Mouse (Mus musculus) ovary, postnatal 36 days (tissue): ENCODE data around the gene Mta1.

ENCODE experiments used
- DNase-seq: peaks from one replicate; pipeline ENCODE4 v3.0.0; 2022; ENCODE audit warnings: low spot score, mixed read lengths

The Mta1 gene

DNA sequence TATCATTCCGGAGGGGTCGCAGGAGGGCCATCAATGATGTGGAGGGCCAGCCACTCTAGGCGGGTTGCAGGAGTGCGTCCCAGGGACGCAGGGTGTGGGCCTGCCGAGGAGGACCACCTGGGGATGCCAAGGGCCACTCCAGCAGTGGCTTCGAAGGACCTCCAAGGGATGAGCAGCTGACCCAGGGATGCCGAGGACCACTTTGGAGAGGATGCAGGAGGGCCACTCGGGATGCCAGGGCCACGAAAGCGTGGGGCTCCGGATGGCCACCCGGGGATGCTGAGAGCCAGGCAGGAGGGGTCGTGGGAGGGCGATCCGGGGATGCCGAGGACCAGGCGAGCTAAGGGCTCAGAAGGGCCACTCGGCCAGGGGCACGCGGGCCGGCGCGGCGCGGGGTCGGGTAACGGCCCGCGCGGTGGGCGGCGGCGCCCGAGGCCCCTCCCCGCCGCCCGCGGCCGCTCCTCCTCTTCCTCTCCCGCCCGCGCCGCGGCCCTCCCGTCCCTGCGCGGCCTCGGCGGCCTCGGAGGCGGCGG is at the start of gene Mta1:
TSS of gene Mta1 (plus strand) at position 530 of the 533 bp plus-strand sequence.
- peak; percentile 65 for DNase-seq

DNA sequence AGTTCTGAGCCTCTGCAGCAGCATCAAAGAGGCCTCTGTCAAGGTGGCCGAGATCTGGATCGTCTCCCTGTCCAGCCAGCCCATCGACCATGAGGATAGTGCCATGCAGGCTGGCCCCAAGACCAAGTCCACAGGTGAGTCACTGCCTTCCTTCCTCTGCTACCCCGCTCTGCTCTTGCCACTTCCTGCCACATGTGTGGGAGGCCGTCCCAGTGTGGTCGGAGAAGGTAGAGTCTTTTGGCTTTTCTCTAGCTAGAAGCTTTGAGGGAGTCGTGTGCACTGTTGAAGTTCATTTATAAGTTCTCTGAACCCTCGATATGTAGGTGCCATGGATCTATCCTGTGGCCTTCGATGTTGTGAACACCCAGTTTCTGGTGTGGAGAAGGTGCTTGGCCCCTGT is 48.2 kb upstream of the Mta1 start:
- no peak for DNase-seq

DNA sequence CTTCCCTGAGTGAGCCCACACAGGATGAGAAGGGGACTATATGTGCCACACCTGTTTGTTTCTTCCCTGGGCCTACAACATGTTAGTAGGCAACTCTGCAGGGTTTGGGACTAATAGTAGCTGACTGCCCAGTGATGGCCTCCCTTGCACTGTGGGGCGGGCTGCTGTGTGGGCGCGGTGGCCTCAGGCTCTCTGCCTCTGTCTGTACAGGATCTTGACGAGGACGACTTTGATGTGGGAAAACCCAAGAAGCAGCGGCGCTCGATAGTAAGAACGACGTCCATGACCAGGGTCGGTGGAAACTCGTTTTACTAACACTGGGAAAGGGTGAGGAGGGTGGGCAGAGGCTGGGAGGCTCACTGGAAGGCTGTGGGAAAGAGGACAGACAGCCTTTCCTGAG is 47.4 kb upstream of the Mta1 start:
- DNase-seq, result no peak

DNA sequence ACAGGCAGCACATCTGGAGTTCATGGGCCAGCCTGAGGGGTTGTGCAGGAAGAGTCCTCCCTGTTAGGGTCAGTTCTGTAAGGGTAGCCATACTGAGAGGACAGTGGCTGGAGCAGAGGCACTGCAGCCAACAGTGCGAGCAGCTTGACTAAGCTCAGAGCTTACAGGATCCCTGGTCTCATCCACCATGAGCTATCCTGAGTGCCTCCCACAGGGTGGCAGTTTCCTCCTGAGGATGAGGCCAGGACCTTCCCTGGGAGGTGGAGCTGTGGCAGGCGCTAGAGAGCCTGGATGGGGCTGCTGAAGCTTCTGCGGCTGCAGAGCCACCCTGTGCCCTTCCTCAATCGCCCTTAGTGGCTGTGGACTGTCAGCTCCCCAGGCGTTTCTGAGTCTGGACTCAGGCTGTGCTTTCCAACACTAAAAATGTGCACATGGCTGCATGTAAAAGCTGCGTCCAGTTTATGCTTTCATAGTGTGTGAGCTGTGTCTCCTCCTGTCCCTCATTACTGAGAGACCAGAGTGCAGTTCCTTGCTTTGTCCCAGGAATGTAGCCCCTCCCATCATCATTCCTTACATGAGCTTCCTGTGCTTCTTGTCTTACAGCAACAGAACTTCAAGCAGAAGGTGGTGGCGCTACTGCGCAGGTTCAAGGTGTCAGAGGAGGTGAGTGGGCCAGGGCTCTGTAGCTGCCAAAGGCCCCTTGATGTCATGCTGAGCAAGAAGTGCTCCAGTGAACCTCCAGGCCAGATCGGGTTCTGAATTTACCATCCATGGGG is 46.3 kb upstream of the Mta1 start:
- DNase-seq, result no peak

DNA sequence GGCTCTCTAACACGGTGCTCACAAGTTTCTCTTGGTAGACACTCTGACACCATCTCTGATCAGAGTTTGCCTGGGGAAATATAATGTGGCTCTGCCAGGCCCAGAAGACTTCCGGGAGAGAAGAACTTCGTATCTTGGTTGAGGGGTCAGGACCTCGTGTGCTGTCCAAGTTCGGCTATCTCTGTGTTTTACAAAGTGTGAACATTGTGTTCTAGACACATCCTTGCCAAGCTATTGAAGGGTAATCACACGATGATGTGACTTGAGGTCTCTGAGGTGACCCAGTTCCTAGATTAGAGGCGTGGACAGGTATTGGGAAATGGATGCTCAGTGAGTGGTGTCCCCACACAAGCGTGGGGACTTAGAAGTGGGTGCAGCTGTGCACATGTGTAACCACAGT is 42.0 kb upstream of the Mta1 start:
- no peak for DNase-seq

DNA sequence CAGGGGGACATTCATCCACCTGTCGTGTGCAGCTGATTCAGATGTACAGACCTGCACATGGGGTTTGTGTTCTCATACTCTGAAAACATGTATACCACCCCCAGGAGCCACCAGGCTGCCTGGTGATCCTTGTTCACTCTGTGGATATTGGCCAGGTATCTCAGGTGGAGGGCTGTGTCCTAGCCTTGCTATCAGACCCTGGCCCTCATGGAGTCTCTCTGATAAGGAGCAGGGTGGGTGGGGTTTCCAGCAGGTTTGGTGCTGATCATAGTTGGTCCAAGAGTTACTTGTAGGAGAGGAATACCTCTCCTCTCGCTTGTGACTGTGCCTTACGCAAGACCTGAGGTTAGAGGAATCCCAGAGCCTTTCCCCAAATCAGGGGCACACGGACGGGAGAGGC is 37.9 kb upstream of the Mta1 start:
- DNase-seq, result no peak

DNA sequence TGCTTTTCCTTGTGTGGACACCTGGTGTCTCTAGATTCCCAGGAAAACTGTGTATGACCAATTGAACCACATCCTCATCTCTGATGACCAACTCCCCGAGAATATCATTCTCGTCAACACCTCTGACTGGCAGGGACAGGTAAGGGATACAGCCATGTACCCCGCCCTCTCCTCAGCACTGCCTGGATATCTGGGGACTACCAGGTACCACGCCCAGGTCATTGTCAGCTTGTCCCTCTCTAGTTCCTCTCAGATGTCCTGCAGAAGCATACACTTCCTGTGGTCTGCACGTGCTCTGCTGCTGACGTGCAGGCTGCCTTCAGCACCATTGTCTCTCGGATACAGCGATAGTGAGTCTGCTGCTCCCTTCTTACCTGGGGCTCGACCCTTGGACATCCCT is 36.5 kb upstream of the Mta1 start:
- DNase-seq, result no peak

DNA sequence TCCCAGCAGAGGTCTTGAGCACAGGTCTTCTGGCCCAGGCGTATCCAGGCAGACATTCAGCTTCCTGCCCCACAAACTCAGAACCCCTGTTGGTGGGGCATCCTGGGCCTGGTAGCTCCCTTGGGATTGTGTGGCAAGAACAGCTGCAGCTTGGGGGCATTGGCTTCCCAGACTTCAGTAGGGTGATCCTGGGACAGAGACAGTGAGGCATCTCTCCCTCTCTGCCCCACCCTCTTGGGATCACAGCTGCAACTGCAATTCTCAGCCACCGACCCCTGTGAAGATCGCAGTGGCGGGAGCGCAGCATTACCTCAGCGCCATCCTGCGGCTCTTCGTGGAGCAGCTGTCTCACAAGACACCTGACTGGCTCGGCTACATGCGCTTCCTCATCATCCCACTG is 35.9 kb upstream of the Mta1 start:
- DNase-seq, result no peak

DNA sequence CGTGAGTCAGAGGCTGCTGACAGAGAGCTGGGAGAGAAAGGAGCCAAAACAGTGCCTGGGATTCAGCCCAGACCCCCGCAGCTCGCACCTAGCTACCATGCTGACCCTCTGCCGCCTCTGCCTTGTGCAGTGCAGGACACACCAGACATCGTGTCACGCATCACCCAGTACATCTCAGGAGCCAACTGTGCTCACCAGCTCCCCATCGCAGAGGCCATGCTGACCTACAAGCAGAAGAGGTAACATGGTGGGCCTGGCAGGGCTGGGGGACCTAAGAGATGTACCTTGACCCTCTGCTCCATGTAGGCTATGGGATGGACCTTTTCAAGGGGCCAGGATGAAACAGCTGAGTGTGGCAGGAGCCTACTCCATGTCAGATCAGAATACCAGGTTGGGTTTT is 34.4 kb upstream of the Mta1 start:
- DNase-seq, result no peak

DNA sequence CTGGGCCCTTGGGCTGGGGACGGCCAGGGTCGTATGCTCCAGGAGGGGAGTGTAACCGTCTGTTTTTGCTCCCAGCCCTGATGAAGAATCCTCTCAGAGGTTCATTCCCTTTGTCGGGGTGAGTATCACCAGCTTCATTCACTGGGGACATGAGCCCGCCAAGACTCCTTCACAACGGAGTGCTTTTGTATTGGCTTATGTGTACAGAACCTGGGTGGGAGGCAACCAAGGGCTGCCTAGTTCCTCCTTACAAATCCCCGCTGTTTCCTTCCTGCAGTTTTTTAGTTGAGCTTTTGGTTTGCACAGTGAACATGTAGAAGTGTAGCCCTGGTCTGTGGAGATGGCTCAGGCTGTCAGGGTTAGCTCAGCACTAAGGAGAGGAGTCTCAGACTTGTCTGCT is 30.1 kb upstream of the Mta1 start:
- DNase-seq, result no peak

DNA sequence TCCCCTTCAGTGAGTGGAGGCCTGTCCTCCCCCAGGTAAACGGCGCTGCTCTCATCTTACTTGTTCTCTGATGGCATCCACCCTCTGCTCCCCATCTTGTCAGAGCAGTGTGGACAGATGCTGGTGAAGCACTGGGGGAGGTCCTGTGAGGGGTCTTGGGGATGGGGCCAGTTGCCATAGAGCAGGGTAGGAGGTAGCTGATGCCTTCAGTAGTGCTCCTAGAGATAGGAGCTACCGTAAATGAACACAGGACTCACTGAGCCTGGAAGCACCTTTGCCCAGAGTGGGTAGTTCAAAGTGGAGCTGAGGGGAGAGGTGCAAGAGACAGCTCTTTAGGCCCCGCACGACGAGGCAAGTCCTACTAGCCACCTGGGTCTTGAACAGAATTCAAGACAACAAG is 28.7 kb upstream of the Mta1 start:
- DNase-seq, result no peak

DNA sequence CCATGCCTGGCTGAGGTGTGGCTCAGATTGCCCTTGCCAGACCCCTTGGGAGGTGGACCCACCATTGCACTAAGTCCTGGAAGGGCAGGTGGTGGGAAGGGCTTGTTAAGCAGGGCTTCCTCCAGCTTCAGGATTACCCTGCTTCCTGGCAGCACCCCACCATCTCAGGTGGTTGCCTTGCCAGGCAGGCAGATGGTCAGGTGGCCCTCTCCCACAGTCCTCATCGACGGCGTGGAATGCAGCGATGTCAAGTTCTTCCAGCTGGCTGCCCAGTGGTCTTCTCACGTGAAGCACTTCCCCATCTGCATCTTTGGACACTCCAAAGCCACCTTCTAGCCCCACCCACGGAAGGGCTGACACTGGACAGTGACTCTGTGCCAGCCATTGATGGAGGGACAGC is 26.8 kb upstream of the Mta1 start:
- DNase-seq, result no peak

DNA sequence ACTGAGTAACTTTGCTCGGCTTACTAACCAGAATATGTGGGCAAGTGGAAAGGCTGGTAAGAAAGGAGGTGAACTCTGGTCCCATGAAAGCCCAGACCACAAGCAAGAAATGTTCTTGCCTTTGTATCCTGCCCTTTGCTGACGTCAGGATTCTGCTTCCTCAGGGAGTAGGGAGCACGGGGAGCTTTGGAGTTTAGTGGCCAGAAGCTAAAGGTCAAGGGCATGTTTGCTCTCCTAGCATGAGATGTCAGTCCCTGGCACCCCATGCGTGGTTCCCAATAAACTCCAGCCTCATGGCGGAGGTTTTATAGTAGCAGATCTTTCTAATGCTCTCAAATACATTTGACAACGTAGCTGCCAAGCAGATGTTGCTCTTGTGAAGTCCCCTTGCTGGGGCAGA is 26.3 kb upstream of the Mta1 start:
- DNase-seq, result no peak

DNA sequence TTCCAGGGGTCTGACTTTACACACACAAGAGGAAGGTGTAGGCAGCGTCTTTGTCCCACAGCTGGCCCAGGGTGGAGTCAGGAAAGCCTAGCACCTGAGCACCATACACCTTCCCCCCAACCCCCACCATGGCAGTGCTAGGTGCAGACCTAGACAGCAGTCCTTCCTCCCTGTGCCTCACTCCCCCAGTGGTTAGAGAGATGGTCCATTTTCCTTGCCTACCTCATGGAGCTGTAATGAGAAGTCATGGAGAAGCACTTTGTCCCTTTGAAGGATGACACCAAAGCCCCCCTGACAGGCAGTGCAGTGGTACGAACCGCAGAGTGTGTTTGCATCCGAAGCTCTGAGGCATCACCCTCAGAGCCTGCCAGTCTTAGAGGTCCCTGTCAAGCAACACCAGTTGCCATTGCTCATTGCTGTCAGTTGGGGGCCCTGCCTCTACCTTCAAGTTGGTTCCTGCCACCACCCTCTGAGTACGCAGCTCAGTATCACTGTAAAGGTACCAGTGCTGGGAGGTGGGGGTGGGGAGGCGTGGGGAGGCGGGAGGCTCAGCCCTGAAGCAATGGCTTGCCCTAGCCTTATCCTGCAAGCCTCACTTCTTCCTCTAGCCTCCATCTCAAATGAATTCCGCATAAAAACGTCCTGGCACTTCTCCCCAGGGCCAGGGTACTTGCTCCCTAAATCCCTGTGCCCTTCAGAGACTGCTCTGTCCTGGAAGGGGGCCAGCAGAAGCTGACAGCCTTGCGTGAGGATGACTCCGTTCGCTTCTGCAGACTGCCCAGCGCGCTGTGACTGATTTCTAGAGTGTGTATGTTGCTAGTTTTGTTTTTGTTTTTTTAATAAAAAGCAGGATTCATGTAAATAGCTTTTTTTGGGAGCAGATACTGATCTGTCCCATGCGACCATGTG is 24.4 kb upstream of the Mta1 start:
- no peak for DNase-seq

DNA sequence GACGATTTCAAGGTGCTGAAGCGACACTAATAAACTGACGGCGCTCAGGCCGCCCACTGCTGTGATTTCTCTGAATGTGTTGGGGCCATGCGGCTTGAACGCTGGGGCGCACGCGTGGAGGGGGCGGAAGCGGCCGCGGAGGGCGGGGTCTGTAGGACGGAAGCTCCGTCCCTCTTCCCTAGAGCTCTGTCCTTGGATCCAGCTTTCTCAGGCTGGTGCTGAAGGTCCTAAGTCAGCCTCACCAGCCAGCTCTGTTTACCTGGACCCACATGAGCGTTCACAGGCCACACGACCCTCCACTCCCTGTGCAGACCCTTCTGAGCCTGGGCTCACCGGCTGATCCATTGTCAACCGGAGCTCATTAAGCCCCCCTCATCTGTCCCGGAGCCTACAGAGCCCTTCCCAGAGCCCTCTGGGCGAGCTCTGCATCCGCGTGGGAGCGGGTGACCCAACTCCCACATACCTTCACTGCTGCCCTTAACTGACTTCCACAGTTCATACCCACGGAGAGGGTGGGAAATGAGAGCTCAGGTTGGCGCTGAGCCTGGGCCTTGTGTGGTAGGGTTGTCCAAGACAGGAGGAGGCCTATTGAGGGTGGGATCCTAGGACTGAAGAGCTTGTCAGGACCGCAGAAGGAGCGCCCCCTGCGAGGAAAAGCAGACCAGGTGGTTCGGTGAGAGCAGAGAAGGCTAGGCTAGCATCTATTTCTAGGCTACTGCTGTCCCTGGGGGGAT is 23.6 kb upstream of the Mta1 start, which contains the start of gene Tex22:
TSS of gene Tex22 (plus strand) at position 174 of the 734 bp plus-strand sequence.
- peak; percentile 87 for DNase-seq

DNA sequence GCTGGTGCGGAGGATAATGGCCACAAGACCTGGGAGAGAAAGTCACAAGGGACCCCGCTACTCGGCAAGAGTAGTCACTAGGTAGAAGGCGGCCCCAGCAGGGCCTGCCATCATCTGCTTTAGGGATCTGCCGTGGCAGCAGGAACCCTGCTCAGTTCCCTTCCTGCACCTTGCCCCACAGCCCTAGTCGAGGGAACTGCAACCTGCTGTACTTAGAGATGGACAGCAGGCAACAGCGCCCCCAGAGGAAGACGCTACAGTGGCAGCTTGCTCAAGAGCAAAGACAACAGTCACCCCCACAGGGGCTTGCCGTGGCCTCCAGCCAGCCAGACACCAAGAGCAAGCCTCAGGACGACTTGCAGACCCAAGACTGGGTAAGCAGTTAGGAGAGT is 23.0 kb upstream of the Mta1 start:
- peak; percentile 84 for DNase-seq

DNA sequence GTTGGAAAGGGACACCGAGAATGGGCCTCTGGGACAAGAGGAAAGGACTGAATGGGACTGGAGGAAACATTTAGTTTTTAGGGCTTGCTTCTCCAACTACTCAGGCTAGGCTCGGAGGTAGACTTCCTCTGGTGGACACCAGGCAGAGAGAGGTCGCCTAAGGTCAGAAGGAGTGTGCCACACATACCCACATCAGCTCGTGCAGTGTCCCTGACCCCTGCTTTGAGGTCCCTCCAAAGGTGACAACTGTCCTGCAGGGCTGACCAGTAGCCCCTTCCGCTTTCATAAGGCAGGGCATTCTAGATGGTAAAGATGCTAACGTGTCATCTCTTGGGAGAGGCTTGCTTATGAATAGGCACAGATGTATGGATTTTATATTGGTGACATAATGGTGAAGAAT is 22.6 kb upstream of the Mta1 start:
- DNase-seq, result no peak

DNA sequence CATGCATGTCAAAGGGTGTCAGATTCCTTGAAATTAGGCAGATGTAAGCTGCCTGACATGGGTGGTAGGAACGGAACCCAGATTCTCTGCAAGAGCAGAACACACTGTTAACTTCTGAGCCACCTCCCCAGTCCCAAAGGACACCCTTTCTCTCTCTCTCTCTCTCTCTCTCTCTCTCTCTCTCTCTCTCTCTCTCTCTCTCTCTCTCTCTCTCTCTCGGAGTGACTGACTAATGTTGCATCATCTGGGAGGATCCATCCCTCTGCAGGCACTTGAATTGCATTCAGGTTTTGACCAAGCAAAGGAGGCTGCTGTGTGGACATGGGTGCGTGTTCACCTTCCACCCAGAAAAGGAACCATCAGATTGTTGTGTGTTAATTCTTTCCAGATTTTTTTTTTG is 10.8 kb upstream of the Mta1 start:
- DNase-seq, result no peak

DNA sequence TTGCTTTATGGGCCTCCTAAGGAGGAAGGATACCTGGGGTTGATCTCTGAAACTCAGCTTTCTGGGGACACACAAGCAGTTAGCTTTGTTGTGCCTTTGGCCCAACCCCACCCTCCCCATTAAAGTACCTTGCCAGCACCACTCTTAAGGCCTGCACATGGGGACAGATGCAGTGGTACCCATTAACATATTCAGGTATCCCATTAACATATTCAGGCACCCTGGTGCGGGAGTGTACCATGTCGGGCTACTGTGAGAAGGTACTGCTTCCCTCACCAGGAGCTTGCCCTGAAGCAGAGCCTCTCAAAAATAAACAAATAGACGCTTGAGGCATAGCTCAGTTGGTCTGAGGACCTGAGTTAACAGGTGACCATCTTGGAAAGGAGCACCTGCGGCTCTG is 10.1 kb upstream of the Mta1 start:
- no peak for DNase-seq

DNA sequence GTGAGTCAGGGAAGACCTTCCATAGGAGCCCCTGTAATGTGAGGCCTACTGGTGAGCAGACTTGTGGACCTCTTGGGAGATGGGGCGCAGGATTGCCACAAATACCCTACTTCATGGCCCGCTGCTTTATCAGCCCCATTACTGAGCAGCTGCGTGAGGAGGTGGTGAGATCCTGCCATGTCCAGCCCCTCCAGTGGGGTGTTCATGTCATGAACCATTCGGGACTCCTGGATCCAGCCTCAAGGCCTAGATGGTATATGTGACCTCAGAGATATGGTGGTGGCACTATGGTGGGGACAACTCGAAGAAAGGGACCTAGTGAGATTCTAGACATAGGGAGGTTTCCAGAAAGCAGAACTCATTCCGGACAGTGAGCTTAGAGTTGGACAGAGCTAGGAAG is 9.0 kb upstream of the Mta1 start:
- no peak for DNase-seq

DNA sequence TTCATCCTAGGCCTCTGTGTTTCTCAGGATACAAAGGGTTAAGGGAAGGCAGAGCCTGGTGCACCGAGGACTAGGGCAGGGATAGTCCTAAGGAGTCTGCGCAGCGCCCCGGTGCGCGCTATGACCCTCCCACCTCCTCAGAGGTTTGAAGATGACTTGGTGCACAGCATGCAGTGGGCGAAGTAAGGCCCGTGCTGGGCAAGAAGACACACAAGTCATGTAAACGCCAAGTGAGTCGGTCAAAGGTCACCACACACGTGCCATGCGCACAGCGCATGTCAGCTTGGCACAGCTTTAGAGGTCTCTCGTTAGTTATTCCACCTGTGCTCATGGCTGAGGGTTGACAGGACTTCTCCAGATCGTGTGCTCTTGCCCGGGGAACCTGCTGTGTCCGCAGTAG is 8.0 kb upstream of the Mta1 start:
- DNase-seq, result no peak

DNA sequence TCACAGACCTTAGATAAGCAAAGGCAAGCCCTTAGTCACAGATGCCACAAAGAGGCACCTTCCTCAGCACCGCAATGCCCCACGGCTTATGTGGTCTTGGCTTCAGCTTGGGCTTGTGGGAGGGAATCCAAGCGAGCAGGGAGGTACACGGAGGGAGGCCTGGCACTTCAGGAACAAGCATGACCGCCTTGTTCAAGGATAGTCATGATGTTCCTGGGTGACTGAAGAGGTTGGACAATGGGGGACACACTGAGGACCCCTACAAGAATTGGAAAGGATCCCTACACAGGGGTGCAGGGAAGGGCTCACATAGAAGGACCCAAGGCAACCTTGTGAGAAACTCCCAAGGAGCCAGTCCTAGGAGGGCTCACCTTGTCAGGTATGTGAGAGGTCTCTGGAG is 1.0 kb upstream of the Mta1 start:
- DNase-seq, result no peak
